Mouse (Mus musculus) spleen, postnatal 4 days (tissue): Measurements from ENCODE around the gene Gm16253.
A peak's percentile ranks its signal among the peaks of the same experiment; 100 is the strongest.

Experiments used
- DNase-seq, 2 experiments: peaks; one replicate each; pipeline ENCODE4 v3.0.0; 2022; ENCODE audit warnings: low spot score in 2 of 2

Gm16253 gene

GRCm38 (mm10) chr3:96571896-96572698 lies 4.7 kb upstream of the Gm16253 start:
- no peak for DNase-seq

- no peak for DNase-seq
Measured at GRCm38 (mm10) chr3:96573611-96574511, 2.9 kb upstream of the Gm16253 start.

GRCm38 (mm10) chr3:96575272-96575984 lies 1.4 kb upstream of the Gm16253 start:
- DNase-seq: no peak

- no peak for DNase-seq
Measured at GRCm38 (mm10) chr3:96576005-96576658, 652 bp upstream of the Gm16253 start.

GRCm38 (mm10) chr3:96577566-96577965 lies 782 bp downstream of the Gm16253 start:
- no peak for DNase-seq

- DNase-seq: no peak
Measured at GRCm38 (mm10) chr3:96578561-96579238, 1.9 kb downstream of the Gm16253 start.

- no peak for DNase-seq
Measured at GRCm38 (mm10) chr3:96579239-96579750, 2.5 kb downstream of the Gm16253 start.

GRCm38 (mm10) chr3:96579885-96580454 lies 3.2 kb downstream of the Gm16253 start:
- peak; percentile 88 to 95 for DNase-seq

GRCm38 (mm10) chr3:96581141-96581540 lies 4.4 kb downstream of the Gm16253 start:
- DNase-seq: no peak

- no peak for DNase-seq
Measured at GRCm38 (mm10) chr3:96581771-96582515, 5.2 kb downstream of the Gm16253 start.

- no peak for DNase-seq
Measured at GRCm38 (mm10) chr3:96583386-96583785, 6.6 kb downstream of the Gm16253 start.

- DNase-seq: no peak
Measured at GRCm38 (mm10) chr3:96590657-96591056, 13.9 kb downstream of the Gm16253 start.

- DNase-seq: no peak
Measured at GRCm38 (mm10) chr3:96593374-96593773, 16.6 kb downstream of the Gm16253 start.

GRCm38 (mm10) chr3:96593790-96594560 lies 17.2 kb downstream of the Gm16253 start, which contains the start of gene Polr3gl:
Polr3gl (minus strand) TSS chr3:96594181.
- peak; percentile 91 to 96 for DNase-seq

GRCm38 (mm10) chr3:96594851-96595250 lies 18.1 kb downstream of the Gm16253 start:
- DNase-seq: no peak

- no peak for DNase-seq
Measured at GRCm38 (mm10) chr3:96595661-96596060, 18.9 kb downstream of the Gm16253 start.

- DNase-seq: no peak
Measured at GRCm38 (mm10) chr3:96596228-96596707, 19.5 kb downstream of the Gm16253 start, which contains the start of gene Ankrd34a. Ankrd34a (plus strand) TSS chr3:96596636.

- DNase-seq: no peak
Measured at GRCm38 (mm10) chr3:96596855-96597254, 20.1 kb downstream of the Gm16253 start.
